Mouse (Mus musculus) testis, postnatal 14 days (tissue): ENCODE measurements around the gene 4921530L21Rik.

Source experiments
- DNase-seq: peaks from one replicate; pipeline ENCODE4 v3.0.0; 2021; ENCODE audit warnings: low spot score

Gene 4921530L21Rik

GRCm38 (mm10) chr14:95880954-95881353 lies at the start of gene 4921530L21Rik:
TSS of gene 4921530L21Rik (plus strand) at chr14:95881254.
- DNase-seq, result no peak

- no peak for DNase-seq
These were observed 47.2 kb upstream of the 4921530L21Rik start for GRCm38 (mm10) chr14:95833866-95834265.

- DNase-seq, result no peak
These were observed 18.1 kb upstream of the 4921530L21Rik start for GRCm38 (mm10) chr14:95862981-95863380.

GRCm38 (mm10) chr14:95865676-95866416 lies 15.2 kb upstream of the 4921530L21Rik start:
- no peak for DNase-seq

DNA sequence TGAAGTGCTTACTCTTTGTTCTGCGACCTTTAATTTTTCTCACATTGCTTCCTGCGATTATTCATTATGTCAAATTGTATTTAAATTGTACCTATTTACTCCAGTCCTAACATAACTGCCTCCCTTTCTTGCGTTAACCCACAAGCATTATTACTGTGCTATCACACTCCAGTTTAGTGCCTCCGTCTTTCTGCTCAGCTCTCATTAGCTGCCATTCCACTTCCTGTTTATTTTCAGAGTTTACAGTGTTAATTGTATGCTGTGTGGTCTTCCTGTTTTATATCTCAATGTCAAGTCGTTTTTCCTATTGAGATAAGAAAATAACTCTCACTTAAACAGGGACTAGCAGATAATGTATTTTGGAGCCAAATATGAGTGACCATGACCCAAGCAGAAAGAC lies 9.0 kb upstream of the 4921530L21Rik start:
- DNase-seq, result no peak

DNA sequence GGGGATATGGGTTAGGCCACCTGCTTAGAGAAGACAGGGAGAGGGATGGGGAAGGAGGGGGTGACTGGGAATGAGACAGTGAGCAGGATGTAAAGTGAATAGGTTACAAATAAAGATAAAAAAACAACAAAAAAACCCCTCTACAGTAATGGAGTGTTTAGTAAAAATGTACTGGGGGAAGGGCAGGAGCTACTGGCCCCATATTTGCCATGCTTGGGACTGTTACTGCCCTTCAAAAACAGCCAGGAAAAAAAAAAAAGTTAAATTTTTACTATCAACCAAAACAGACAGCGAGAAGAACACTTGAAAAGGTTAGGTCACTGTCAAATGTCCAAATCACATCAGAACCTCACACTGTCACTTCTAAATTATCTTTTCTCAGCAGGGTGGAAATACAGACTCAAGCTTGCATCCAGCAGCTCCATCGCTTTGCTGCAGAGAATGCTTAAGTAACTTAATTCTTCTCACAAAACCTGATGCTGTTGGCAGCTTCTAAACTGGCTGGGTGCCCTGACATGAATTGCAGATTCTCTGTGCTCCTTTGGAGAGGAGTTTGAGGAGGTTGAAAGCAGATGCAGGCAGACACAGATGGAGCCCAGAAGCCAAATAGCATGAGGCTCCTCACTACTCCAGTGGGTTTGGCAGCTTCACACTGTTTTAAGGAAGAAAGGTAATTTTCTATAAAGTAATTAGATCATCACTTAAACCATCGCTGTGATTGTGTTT lies 4.1 kb upstream of the 4921530L21Rik start:
- DNase-seq, result no peak

GRCm38 (mm10) chr14:95877548-95877947 lies 3.5 kb upstream of the 4921530L21Rik start:
- DNase-seq, result no peak

DNA sequence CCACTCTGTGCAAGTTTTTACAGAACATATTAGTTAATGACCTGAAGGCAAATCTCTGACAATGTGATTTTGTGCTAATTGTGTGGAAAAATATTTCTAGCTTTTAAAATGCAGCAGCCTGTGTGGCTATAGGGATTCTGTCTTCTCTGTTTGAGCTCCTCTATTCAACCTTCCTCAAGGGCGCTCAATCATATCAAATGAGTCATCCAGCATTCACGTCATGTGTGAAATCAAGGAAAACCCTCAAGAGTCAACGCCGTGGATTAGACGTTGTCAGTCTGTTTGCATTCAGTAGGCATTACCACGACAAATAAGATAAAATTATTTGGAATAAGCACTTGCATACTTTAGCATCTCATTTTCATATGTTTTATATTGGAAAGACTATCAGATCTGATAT lies 18.4 kb downstream of the 4921530L21Rik start:
- no peak for DNase-seq

DNA sequence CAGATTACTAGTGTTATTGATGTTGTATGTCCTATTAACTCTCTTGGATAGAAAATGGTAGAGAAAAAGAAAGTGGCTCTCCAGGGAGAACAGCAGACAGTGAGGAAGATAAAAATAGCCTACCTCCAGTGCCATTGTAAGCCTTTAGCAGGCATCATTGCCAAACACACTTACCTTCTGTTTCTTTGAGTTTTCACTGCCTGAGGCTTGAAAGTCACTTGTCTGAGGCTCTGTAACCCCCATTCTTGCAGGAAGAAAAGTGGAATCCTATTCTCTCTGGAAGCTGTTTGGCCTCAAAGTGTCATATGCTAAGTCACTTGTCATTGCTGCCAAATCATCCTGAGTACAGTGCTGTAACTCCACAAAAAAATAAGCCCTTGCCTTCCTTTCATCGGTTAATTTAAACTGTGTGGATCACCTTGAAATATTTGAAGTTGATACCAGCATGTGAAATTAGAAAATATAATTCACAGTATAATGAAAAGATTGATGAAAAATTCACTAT lies 23.6 kb downstream of the 4921530L21Rik start:
- DNase-seq, result no peak

DNA sequence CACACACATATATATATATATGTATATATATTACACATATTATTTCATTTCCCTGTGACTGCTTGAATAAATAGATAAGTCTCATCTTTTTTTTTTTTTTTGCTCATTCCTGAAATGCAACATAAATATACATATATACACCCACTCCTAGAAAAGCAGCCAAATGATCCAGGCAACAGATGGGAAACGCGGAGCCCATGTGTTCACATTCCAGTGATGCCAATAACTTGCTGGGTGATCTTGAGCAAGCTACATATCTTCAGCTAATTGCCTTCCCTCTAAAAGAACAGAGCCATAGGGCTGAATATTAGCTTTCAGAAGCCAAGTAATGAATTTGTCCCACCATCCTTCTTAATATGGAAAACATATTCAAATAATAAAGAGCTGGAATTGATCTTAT lies 32.2 kb downstream of the 4921530L21Rik start:
- DNase-seq, result no peak

DNA sequence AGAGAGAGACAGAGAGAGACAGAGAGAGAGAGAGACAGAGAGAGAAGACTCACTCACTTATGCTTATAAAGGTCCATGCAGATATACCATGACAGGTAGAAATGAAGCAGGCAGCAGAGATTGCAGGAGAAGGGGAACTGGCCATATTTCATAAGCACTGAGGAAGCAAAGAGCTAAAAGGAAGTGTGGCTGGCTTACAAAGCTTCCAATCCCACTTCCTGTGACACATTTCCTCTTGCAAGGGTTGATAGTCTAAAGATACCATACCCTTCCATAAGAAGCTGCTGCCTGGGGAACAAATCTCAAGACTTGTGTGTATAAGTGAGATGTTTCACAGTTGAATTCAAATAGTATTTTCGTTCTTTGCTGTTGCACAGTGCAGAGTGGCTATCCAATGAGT lies 45.7 kb downstream of the 4921530L21Rik start:
- DNase-seq, result no peak

GRCm38 (mm10) chr14:95927810-95928785 lies 47.0 kb downstream of the 4921530L21Rik start:
- DNase-seq, result no peak
